Mouse (Mus musculus) T-helper 2 cell (primary cell): Measurements from ENCODE around the gene Adamts3.

Experiments
- in situ Hi-C: fragments of 300-600 bp; cut with MboI, MseI; formaldehyde crosslinking; loops from one replicate; pipeline ENCODE4 v1.15.1; 2025; ENCODE audit warnings: high pct_unique_total_duplicates

Adamts3 gene

DNA sequence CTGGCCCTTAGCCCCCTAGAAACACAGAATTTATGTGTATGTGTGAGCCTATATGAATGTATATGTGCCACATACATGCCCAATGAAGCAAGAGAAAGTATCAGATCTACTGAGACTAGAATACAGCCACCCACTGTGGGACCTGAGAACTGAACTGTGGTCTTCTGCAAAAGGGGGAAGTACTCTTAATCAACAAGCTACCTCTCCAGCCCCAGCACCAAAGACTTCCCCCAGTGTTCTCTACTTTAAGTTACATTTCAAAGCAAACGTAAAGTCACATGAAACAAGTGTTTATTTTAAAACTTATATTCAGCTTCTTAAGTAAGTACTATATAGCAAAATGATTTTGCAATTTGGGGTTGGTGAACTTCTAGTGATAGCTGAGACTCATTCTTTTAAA is 62.0 kb downstream of the Adamts3 start:
- in situ Hi-C loops: no loop called here

DNA sequence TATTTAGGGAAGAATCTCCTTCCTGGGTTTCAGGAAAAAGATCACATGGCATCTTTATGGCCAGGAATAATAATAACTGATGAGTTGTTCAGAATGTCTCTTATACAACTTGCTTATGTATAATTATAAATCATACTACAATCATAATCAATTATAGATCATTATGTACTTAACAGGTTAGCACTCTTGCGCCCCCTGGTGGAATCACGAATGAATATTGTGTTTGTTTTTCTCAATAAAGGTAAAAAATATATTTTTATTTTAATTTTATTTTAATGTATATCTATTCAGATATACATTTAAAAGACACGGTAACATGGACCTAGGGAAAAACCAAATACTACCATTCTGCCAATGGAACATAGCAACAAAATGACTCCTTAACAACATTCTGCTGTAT is 63.6 kb downstream of the Adamts3 start:
- in situ Hi-C loops: no loop called here

DNA sequence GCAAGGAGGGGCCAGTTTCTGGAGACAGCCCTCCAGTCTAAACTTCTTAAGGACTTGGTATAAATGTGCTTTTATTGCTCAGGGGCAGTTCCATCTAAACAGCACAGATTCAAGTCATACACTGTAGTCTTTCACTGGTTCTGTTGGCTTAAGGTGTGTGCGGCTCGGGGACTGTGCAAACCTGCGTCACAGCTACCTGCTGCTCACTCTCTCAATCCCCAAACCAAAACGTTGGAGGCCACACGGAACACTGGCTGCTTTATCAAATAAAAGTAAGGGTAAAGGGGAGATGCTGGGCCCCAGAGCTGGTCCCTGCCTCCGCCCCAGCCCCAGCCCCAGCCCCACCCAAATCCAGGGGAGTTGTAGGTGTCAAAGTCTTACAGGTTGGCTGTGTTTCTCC is 66.5 kb downstream of the Adamts3 start:
- in situ Hi-C loops: no loop called here

GRCm38 (mm10) chr5:89814552-89814951 is 68.6 kb downstream of the Adamts3 start:
- in situ Hi-C loops: no loop called here

- in situ Hi-C loops: no loop called here
Observed at GRCm38 (mm10) chr5:89800181-89800816, 82.8 kb downstream of the Adamts3 start.

- in situ Hi-C loops: no loop called here
Observed at GRCm38 (mm10) chr5:89793706-89794105, 89.4 kb downstream of the Adamts3 start.

- in situ Hi-C loops: no loop called here
Observed at GRCm38 (mm10) chr5:89784635-89785034, 98.5 kb downstream of the Adamts3 start.

GRCm38 (mm10) chr5:89779823-89780222 is 103.3 kb downstream of the Adamts3 start:
- in situ Hi-C loops: no loop called here

DNA sequence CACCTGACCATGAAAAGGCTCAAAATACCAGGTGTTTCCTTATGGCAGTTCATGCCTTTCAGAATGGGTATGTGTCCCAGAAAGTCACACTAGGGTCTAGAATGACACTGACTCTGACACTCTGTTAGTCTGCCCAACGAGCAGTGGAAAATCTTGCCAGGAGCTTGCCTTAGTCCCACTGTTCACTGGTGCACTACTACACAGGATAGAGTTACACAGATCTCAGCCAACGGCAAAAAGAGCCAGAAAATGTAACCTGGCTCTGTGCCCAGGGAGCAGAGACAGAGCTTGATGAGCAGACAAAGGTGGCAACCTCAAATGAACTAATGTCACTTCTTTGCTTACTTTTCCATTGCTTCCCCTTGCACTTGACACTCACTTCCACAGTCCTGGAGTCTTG is 104.5 kb downstream of the Adamts3 start:
- in situ Hi-C loops: no loop called here

DNA sequence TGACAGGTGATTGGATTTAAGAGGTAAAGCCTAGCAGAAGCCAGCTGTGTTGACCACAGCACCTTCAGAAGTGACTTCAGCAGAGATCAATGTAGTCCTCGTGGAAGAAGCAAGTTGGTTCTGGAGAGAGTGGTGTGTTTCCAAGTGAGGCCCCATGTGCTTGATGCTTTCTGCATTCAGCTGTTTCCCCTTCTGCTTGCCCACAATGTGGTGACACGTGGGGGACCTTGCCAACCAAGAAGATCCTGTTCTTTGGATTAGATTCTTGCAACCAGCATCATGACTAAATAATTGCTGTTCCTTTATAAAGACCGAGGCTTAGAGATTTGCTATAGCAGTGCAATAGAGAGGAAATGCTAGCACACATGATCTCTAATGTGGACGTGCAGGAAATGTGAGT is 105.7 kb downstream of the Adamts3 start:
- in situ Hi-C loops: no loop called here

DNA sequence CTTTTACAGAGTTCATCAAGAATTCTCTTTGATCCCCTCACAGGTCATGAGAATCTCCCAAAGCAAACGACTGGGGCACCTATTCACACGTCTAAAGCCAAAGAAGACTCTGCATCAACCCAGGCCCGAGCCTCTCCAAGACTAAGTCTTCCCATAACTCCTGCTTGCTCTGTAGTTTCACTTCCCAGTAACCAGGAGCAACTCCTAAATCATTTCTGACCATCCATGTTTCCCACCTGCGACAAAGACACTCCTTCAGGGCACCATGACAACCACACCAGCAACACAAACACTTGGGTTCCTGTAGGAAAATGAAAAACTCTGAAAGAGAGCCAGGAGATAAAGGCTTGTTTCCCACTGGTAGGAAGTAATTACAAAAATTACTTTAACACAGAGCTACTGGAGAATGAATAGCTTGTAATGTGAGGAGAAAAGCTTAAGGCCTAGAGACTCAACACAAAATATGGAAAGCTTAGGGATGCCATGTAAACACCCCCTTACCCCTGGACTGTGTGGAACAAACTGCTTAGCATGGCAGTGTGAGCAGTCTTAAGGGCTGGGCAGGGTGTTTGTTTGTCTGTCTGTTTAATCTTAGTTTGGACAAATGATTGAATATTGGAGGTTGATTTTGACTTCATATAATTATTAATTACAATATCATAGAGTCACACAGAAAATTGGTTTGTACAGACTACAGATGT is 112.3 kb downstream of the Adamts3 start:
- in situ Hi-C loops: no loop called here

GRCm38 (mm10) chr5:89763189-89764187 is 119.6 kb downstream of the Adamts3 start:
- in situ Hi-C loops: no loop called here

GRCm38 (mm10) chr5:89760368-89760767 is 122.8 kb downstream of the Adamts3 start:
- in situ Hi-C loops: no loop called here

GRCm38 (mm10) chr5:89751836-89752235 is 131.3 kb downstream of the Adamts3 start:
- in situ Hi-C loops: no loop called here

- in situ Hi-C loops: no loop called here
Observed at GRCm38 (mm10) chr5:89748185-89748884, 134.8 kb downstream of the Adamts3 start.

GRCm38 (mm10) chr5:89747149-89747659 is 135.9 kb downstream of the Adamts3 start:
- in situ Hi-C loops: no loop called here

GRCm38 (mm10) chr5:89745112-89745511 is 138.0 kb downstream of the Adamts3 start:
- in situ Hi-C loops: no loop called here

DNA sequence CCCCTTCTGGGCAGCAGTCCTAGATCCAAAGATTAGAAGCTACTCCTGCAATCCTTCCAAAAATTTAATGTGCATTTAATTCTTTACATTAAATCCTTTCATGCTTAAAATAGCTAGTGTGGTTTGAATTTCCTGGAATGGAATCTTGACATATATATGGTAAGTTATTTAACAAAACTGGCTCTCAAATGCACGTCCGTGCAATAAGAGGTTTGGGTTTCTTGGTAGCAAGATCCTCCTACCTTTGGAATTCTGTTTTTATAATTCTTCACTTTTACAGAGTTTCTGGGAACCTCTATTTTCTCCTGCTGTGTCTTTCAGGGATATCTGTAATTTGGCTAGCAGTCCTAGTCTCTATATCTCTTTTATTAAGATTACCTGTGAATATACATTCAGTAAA is 148.4 kb downstream of the Adamts3 start:
- in situ Hi-C loops: no loop called here

GRCm38 (mm10) chr5:89730411-89730810 is 152.7 kb downstream of the Adamts3 start:
- in situ Hi-C loops: no loop called here

DNA sequence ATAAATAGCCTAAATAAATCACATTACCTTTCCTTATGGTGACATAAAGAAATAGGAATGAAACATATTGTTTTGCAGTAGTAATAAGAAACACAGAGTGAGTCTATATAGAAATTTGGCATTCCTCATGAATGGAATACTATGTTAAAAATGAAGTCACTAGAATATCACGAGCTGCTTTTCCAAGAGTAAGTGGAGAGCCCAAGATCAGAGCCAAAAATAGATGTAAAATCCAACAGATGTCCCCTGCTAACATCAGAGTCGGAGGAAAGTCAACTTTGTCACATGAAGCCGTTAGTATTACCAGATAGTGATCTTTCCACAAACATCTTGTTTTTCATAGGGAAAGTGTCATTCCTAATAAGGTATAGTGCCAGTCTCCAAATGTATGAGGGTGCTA is 155.0 kb downstream of the Adamts3 start:
- in situ Hi-C loops: no loop called here

DNA sequence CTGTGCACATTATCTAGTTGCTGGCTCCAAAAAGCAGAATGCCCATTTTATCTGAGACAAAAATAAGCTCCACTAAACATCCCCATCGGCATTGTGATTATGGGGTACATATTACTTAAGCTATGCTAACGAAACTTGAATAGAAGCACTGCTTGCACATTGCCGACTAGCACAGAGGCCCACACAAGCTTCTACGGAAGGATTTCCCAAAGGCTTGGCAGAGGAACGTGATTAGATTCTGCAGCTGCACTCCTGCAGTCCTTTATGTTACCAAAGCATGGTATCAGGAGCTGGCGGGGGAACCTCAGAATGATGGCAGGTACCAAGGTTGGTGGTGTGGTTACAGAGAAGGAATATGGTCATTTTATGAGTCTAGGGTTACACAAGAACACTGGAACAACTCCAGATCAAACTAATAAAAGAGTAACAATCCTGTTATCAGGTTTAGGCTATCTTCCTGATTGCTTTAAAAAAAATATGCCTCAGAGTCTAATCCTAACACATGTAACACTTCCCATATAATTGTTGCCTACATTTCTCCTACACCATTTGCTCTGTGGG is 155.6 kb downstream of the Adamts3 start:
- in situ Hi-C loops: no loop called here
